Comparison of ENCODE assay signal across 8 mouse cellular contexts in the genomic region with DNA sequence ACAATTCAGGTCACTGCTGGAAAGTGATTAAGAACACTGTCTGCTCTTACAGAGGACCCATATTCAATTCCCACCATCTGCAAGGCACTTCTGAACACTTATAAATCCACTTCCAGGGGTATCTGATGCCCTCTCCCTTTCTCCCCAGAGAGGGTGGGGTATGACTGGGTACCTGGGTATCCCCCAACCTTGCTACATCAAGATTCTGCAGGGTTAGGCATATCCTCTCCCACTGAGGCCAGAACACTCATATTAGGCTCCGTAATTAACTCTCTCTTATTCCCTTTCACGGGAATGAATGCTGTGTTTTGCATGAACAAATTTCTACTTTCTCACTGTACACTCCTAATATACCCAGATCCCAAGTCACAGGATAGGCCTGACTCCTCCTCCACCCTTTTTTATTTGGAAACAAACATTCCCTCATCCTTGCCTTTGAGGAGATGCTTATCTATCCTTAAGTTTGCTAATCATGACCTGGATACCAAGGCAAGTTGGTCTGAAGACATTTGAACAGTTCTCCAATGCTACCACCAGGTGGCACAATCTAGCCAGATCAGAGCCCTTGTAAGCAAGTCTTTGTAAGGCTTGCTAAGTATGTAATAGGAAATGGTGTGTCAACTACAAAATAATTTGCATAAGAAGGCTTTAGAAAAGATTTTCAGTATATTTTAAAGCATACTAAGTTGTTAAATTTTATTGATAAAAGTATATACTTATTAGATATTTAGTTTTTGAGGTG.
DNase-seq lines count a peak whose midpoint lies in the region; ATAC-seq and TF ChIP-seq lines count a peak whose summit lies in the region.

No protein-coding gene starts in this region.

- H3K4me1 ChIP-seq in heart, postnatal 0 days (ENCODE audit: control insufficient read depth, insufficient read depth), result no peaks in the 10 kb centered on the region

- H3K27ac ChIP-seq in heart, postnatal 0 days (ENCODE audit: low read depth), result no peak overlapping the region

- no peak overlapping the region for H3K4me2 ChIP-seq in heart, postnatal 0 days (ENCODE audit: low read depth, low read length)

- no peaks in the 10 kb centered on the region for H3K36me3 ChIP-seq in heart, postnatal 0 days (replicated peaks; ENCODE audit: control insufficient read depth, insufficient read depth, low read length)

- ATAC-seq in cerebellum, adult (ENCODE audit: insufficient number of reproducible peaks, low FRiP score, low TSS enrichment), result 0 out of 2 replicates have a peak, but pooled peaks have one; percentile 56
- no peak; the same call in 1 of the 2 replicates for ATAC-seq in heart, postnatal 0 days (ENCODE audit: insufficient read depth, low read depth)

- peak; percentile 86 for TF ChIP-seq CTCF in heart, postnatal 0 days (IDR thresholded peaks at IDR 0.05; ENCODE audit: low read depth)

- no peaks in the 10 kb centered on the region for H3K27me3 ChIP-seq in heart, postnatal 0 days (ENCODE audit: control insufficient read depth, insufficient read depth, low read length)

- DNase-seq in cerebellum, adult 9-11 months, result no peak
- DNase-seq in Muller cell, postnatal 12 days (ENCODE audit: inconsistent ontology term), result peak; percentile 26
- DNase-seq in cerebellum, postnatal 36 days, result peak; percentile 18 to 26
- peak; percentile 75 for DNase-seq in heart, postnatal 0 days (ENCODE audit: low spot score)
- DNase-seq in kidney, postnatal 25 days, result peak; percentile 52 to 63
- peak; percentile 76 for DNase-seq in lung, postnatal 10 days
- peak; percentile 79 for DNase-seq in retina, embryonic 14.5 days (ENCODE audit: low spot score)

- WGBS in heart, postnatal 0 days, result 73% methylated on average over 2 of the region's 2 CpGs

- TF ChIP-seq EP300 in heart, postnatal 0 days (IDR thresholded peaks at IDR 0.05; ENCODE audit: low read depth), result no peak

- no peaks in the 10 kb centered on the region for H3K9me3 ChIP-seq in heart, postnatal 0 days (replicated peaks; ENCODE audit: control insufficient read depth, low read length)

- H3K4me3 ChIP-seq in heart, postnatal 0 days (ENCODE audit: low read depth, low read length), result no peak overlapping the region

- no peak overlapping the region for H3K9ac ChIP-seq in heart, postnatal 0 days (replicated peaks; ENCODE audit: low read depth, low read length)
